Comparison of ENCODE assay signal across 27 mouse cellular contexts in the genomic region with DNA sequence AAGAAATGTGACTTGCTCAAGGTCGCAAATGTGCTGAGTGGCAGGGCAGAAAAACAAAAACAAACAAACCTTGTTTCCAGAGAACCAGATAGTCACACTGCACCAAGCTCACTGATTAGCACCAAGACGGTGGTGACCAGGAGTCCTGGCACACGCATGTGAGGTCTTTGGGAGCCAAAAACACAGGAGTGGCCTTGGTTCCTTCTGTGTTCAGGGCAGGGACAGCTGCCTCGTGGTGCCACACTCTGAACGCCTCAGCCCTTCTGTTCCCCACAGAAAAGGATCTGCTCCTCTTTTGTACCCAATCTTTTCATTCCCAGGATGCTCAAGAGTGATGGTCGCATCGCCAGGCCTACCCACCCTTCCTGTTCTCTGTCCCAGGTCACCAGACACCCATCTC.
DNase-seq lines count a peak whose midpoint lies in the region; ATAC-seq and TF ChIP-seq lines count a peak whose summit lies in the region.
"Had no signal": no experiment of that assay in that cellular context is flagged by ENCODE, and none has a peak within 500 bp of the region (broad histone marks: within the 10 kb centered on the region; RNA-seq: fewer than 3 reads in every experiment).

No protein-coding gene starts in this region.

- peak overlapping the region; percentile 43 for H3K27ac ChIP-seq in heart, embryonic 12.5 days (ENCODE audit: poor library complexity, severe bottlenecking)
- H3K27ac ChIP-seq in stomach, embryonic 15.5 days = 0 out of 2 replicates have a peak overlapping the region, but pooled peaks have one; percentile 1
- H3K27ac ChIP-seq in stomach, postnatal 0 days (replicated peaks) = no peak overlapping the region
- H3K27ac ChIP-seq in limb, embryonic 10.5 days = peak overlapping the region; percentile 6; the same call in 1 of the 2 replicates
- H3K27ac ChIP-seq: embryonic facial prominence, embryonic 10.5 days; embryonic facial prominence, embryonic 15.5 days; hindbrain, embryonic 14.5 days; lung, embryonic 15.5 days; midbrain, embryonic 10.5 days; midbrain, embryonic 15.5 days; neural tube, embryonic 15.5 days had no signal

- no peak for TF ChIP-seq EP300 in stomach, postnatal 0 days (optimal IDR thresholded peaks at IDR 0.05)

- ATAC-seq in heart, embryonic 12.5 days (ENCODE audit: insufficient number of reproducible peaks, low FRiP score) = no peak
- ATAC-seq in stomach, embryonic 15.5 days (ENCODE audit: insufficient read depth, low FRiP score, low read depth) = no peak; the same call in 1 of the 2 replicates
- no peak for ATAC-seq in stomach, postnatal 0 days (ENCODE audit: low FRiP score, low TSS enrichment)
- ATAC-seq: forebrain, embryonic 14.5 days; intestine, postnatal 0 days; midbrain, embryonic 15.5 days had no signal

- no peak overlapping the region for H3K9ac ChIP-seq in heart, embryonic 12.5 days
- H3K9ac ChIP-seq in stomach, embryonic 15.5 days = no peak overlapping the region
- no peak overlapping the region for H3K9ac ChIP-seq in stomach, postnatal 0 days (ENCODE audit: low read length)
- H3K9ac ChIP-seq: embryonic facial prominence, embryonic 15.5 days; hindbrain, embryonic 14.5 days; lung, embryonic 15.5 days; midbrain, embryonic 15.5 days; neural tube, embryonic 15.5 days had no signal

- H3K4me1 ChIP-seq in heart, embryonic 12.5 days (replicated peaks) = peaks cover 47% of the 10 kb centered on the region
- H3K4me1 ChIP-seq in stomach, embryonic 15.5 days = no peaks in the 10 kb centered on the region
- peaks cover 2% of the 10 kb centered on the region; the same call in 1 of the 2 replicates for H3K4me1 ChIP-seq in stomach, postnatal 0 days (replicated peaks; ENCODE audit: control insufficient read depth, insufficient read depth)
- peaks cover 18% of the 10 kb centered on the region for H3K4me1 ChIP-seq in limb, embryonic 10.5 days
- H3K4me1 ChIP-seq: embryonic facial prominence, embryonic 15.5 days; lung, embryonic 15.5 days; midbrain, embryonic 15.5 days; neural tube, embryonic 15.5 days had no signal

- intact Hi-C loops in heart, postnatal 36 days (cut with DNase I) = no loop called here
- intact Hi-C loops in gastrocnemius, postnatal 14 days (cut with DNase I; ENCODE audit: low total_unique reads) = no loop called here

- H3K9me3 ChIP-seq in heart, embryonic 12.5 days (replicated peaks) = no peaks in the 10 kb centered on the region
- H3K9me3 ChIP-seq in stomach, embryonic 15.5 days = no peaks in the 10 kb centered on the region
- no peaks in the 10 kb centered on the region for H3K9me3 ChIP-seq in stomach, postnatal 0 days (ENCODE audit: control insufficient read depth, low read length)
- H3K9me3 ChIP-seq in limb, embryonic 10.5 days (replicated peaks) = no peaks in the 10 kb centered on the region
- H3K9me3 ChIP-seq: embryonic facial prominence, embryonic 10.5 days; embryonic facial prominence, embryonic 15.5 days; lung, embryonic 15.5 days; midbrain, embryonic 10.5 days; midbrain, embryonic 15.5 days; neural tube, embryonic 15.5 days had no signal

- no peak overlapping the region for H3K4me3 ChIP-seq in heart, embryonic 12.5 days
- no peak overlapping the region for H3K4me3 ChIP-seq in stomach, embryonic 15.5 days (replicated peaks)
- H3K4me3 ChIP-seq in stomach, postnatal 0 days (ENCODE audit: low read depth, low read length) = no peak overlapping the region
- no peak overlapping the region for H3K4me3 ChIP-seq in limb, embryonic 10.5 days
- H3K4me3 ChIP-seq: embryonic facial prominence, embryonic 10.5 days; embryonic facial prominence, embryonic 15.5 days; lung, embryonic 15.5 days; midbrain, embryonic 10.5 days; midbrain, embryonic 15.5 days; neural tube, embryonic 15.5 days had no signal

- no peak overlapping the region for H3K4me2 ChIP-seq in heart, embryonic 12.5 days
- H3K4me2 ChIP-seq in stomach, embryonic 15.5 days = no peak overlapping the region
- H3K4me2 ChIP-seq in stomach, postnatal 0 days (replicated peaks; ENCODE audit: low read depth) = no peak overlapping the region
- H3K4me2 ChIP-seq: embryonic facial prominence, embryonic 15.5 days; hindbrain, embryonic 14.5 days; liver, embryonic 11.5 days; lung, embryonic 15.5 days; midbrain, embryonic 15.5 days; neural tube, embryonic 15.5 days had no signal

- DNase-seq in heart, adult 11 months = peak; percentile 93
- DNase-seq in heart, postnatal 36 days = no peak
- no peak for DNase-seq in heart, adult 8-10 months (ENCODE audit: low spot score)
- no peak for DNase-seq in stomach, postnatal 0 days (ENCODE audit: low spot score)
- DNase-seq in limb, embryonic 10.5 days (ENCODE audit: low spot score) = no peak
- DNase-seq in gastrocnemius, postnatal 14 days = no peak
- DNase-seq: adrenal gland, adult 8-10 months; B cell, adult 2 months; cerebellum, adult 11-12 months; cerebellum, postnatal 14 days; gastrocnemius, postnatal 36 days; kidney, adult 9 months; kidney, postnatal 10 days; layer of hippocampus, postnatal 36 days; thymus, postnatal 14 days had no signal

- WGBS in heart, embryonic 12.5 days = 56% methylated on average over 7 of the region's 7 CpGs
- 66% methylated on average over 7 of the region's 7 CpGs for whole genome bisulfite sequencing in stomach, embryonic 15.5 days
- 68% methylated on average over 7 of the region's 7 CpGs for WGBS in stomach, postnatal 0 days
- 83% methylated on average over 7 of the region's 7 CpGs for WGBS in limb, embryonic 10.5 days

- no peak for TF ChIP-seq CTCF in stomach, postnatal 0 days (IDR thresholded peaks at IDR 0.05; ENCODE audit: low read depth)

- no peaks in the 10 kb centered on the region for H3K27me3 ChIP-seq in heart, embryonic 12.5 days (replicated peaks)
- no peaks in the 10 kb centered on the region for H3K27me3 ChIP-seq in stomach, embryonic 15.5 days (replicated peaks)
- H3K27me3 ChIP-seq in stomach, postnatal 0 days (ENCODE audit: control insufficient read depth, insufficient read depth, low read length) = no peaks in the 10 kb centered on the region
- no peaks in the 10 kb centered on the region for H3K27me3 ChIP-seq in limb, embryonic 10.5 days (ENCODE audit: low read depth, poor library complexity, severe bottlenecking)
- H3K27me3 ChIP-seq: embryonic facial prominence, embryonic 15.5 days; lung, embryonic 15.5 days; midbrain, embryonic 15.5 days; neural tube, embryonic 15.5 days had no signal

- H3K36me3 ChIP-seq in heart, embryonic 12.5 days = peaks cover 11% of the 10 kb centered on the region
- peaks cover 3% of the 10 kb centered on the region; the same call in 1 of the 2 replicates for H3K36me3 ChIP-seq in stomach, embryonic 15.5 days
- H3K36me3 ChIP-seq in stomach, postnatal 0 days (ENCODE audit: control insufficient read depth, insufficient read depth, low read length) = peaks cover 3% of the 10 kb centered on the region; the same call in 1 of the 2 replicates
- H3K36me3 ChIP-seq in limb, embryonic 10.5 days = no peaks in the 10 kb centered on the region
- H3K36me3 ChIP-seq: embryonic facial prominence, embryonic 15.5 days; midbrain, embryonic 10.5 days; midbrain, embryonic 15.5 days; neural tube, embryonic 15.5 days had no signal
